Mouse (Mus musculus): ENCODE data around the gene Olfr718-ps1.

Gene Olfr718-ps1

DNA sequence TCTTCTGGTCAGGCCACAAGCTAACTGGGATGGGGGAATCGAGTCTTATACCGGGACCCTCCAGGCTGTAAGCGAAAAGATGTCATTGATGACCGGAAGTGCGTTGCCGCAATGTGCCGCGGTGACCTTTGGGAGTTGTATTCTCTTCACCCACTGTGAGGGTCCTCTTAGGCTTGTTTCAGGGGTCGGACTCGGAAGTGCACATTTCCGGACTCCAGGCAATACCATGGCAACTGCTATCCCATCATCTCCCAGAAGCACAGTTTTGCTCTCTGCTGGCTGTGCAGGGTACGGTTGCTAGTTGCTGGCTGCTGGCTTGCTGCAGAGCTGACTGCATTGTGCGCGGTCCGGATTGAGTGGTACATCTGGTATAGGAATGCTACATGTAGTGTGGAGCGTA is 18.3 kb downstream of the Olfr718-ps1 start:
- in situ Hi-C loops (cut with MboI): no loop called here

DNA sequence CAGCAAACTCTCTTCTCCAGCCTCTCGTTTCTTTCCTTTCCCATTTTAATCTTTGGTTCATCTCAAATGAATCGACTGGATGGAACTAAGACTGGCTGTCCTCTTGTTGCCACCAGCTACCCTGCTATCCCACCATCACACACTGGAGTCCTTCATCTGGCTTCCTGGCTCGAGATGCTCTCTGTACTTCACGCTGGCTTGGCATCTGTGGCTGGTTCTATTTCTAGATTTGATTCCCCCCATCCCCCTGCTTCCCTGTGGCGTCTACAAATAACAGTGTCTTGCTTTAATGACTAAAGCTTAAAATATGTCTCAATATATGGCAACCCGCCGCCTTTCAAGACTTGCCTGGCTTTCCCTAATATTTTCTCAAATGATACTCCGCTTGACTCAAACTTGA is 19.5 kb downstream of the Olfr718-ps1 start:
- in situ Hi-C loops (cut with MboI): no loop called here

DNA sequence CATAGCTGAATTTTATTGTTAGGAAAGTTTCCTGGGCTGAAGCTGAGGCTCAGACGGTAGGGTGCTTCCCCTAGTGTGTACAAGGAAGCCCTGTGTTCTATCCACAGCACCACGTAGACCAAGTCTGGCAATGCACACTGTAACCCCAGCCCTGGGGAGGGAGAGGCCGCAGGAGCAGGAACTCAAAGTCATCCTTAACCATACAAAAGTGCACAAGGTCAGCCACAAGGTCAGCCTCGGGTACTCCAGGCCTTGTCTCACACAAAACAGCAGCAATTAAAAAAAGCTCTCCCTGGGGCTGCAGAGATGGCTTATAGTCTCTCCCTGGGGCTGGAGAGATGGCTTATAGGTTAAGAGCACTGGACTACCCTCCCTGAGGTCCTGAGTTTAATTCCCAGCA is 20.5 kb downstream of the Olfr718-ps1 start:
- in situ Hi-C loops (cut with MboI): no loop called here

- in situ Hi-C loops (cut with MboI): no loop called here
Measured at GRCm38 (mm10) chr5:143126089-143126488, 21.3 kb downstream of the Olfr718-ps1 start.

- in situ Hi-C loops (cut with MboI): no loop called here
Measured at GRCm38 (mm10) chr5:143125601-143126000, 21.8 kb downstream of the Olfr718-ps1 start.

GRCm38 (mm10) chr5:143124805-143125378 is 22.5 kb downstream of the Olfr718-ps1 start:
- in situ Hi-C loops (cut with MboI): no loop called here

DNA sequence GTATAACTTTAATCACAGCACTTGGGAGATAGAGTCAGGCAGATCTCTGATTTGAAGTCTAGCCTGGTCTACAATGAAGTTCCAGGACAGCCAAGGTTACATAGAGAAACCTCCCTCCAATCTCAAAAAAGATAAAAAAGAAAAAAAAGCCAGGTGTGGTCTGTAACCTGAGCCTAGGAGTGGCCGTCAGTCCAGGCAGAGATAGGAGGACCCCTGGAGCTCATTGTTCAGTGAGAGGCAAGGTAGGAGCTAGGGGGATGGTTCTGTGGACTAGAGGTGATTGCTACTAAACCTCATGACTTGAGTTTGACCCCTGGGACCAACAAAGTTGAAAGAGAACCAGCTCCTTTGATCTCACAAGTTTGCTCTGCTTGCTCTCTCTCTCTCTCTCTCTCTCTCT is 24.7 kb downstream of the Olfr718-ps1 start:
- in situ Hi-C loops (cut with MboI): no loop called here

DNA sequence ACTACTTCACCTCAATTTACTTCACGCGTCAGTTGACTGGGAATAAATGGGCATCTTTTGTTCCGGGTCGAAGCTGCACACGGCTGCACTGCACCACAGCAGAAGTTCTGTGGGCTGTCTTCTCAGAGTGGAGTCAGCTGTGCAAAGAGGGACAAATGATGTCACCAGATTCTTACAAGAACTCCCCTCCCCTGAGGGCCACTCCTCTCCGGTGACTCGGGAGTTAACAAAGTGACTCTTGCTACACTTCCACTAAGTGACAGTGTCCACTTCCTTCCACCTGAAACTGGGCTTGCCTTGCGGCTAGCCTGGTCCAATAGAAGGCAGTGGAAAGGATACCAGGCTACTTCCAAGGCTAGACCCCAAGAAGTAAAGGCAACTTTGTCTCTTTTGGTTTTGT is 25.3 kb downstream of the Olfr718-ps1 start:
- in situ Hi-C loops (cut with MboI): no loop called here

- in situ Hi-C loops (cut with MboI): no loop called here
Measured at GRCm38 (mm10) chr5:143112281-143113246, 34.8 kb downstream of the Olfr718-ps1 start, which contains the start of gene Rnf216. Gene Rnf216, minus strand, starts transcription at chr5:143112994.

GRCm38 (mm10) chr5:143106842-143107241 is 40.5 kb downstream of the Olfr718-ps1 start:
- in situ Hi-C loops (cut with MboI): no loop called here

DNA sequence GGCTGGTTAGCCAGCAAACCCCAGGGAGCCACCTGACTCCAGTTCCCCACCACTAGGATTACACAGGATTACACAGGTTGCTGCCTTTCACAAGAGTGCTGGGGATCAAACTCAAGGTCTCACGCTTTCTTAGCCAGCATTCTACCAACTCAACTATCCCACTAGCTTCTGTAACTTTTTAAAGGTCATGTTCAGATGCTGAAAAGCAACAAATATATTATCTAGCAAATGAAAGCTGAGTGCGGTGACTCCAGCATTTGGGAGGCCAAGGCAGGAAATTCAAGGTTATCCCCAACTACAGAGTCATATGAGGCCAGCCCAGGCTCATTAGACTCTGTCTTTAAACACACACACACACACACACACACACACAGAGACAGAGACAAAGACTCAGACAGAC is 44.1 kb downstream of the Olfr718-ps1 start:
- in situ Hi-C loops (cut with MboI): no loop called here

DNA sequence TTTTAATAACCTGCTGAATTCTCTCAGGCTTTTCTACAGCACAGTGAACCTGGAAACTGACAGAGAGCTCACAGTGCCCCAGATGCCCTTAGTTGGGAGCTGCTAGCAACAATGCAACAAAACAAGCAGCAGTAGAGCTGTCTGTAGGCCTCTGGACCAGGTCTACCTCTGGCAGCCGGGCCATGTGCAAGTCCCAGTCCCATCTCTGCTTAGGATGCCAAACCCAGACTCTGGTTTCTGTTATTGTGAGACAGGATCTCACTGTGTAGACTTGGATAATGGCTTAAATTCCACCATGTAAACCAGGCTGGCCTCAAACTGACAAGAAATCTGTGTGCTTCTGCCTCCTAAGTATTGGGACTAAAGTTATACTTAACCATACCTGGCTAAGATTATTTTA is 45.8 kb downstream of the Olfr718-ps1 start:
- in situ Hi-C loops (cut with MboI): no loop called here

DNA sequence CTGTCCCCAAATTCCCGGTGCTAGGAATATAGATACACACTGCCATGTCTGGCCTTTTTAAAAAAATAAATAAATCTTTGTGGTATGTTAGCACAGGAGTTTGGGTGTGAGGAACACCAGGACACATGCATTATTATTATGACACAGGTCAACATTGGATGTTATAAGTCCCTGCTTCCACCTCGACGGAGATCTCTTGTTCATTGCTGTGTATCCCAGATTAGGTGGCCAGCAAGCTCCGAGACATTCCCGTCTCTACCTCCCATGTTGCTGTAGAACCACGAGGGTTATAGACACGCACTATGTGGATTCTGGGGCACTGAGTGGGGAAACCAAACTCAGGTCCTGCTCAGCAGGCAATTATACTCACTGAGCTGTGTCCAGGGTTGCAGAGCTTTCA is 52.1 kb downstream of the Olfr718-ps1 start:
- in situ Hi-C loops (cut with MboI): no loop called here

DNA sequence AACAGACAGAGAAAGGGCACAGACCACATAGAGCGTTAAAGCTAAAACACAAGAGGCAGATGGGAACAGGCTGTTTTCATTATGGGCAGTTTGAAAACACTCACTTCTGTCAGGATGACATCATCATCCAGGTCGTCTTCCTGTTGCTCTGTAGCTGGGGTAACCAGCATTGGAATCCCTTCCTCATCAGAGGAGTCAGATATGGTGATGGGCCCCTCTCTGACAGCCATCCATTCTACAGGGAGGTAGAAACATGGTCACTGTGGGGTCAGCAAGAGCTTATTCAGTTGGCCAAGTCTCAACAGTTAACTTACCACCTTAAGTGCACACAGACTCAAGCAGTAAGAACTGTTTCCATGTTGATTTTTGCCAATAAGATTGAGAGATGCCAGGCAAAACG is 54.5 kb downstream of the Olfr718-ps1 start:
- in situ Hi-C loops (cut with MboI): no loop called here

DNA sequence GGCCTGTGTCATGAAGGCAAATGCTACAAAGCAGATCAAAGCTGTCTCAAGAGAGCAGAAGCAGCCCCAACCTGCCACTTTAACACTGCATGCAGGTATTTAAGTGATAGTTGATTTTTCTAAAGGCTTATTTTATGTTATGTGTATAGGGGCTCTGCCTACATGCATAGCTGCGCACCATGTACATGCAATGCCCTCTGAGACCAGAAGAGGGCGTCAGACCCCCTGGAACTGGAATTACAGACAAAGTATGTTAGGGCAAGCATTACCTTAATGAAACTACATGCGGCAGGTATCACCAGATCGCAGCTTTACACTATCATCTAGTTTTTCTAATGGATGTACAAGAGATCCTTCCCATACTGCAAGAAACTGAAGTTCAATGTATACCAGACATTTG is 62.5 kb downstream of the Olfr718-ps1 start:
- in situ Hi-C loops (cut with MboI): no loop called here
